Mouse (Mus musculus) gastrocnemius, adult 2 months (tissue): Measurements from ENCODE around the gene Pld6. TPM values are rescaled to one million over a fixed set of nuclear protein-coding genes. Genes with fewer than 3 reads are reported as not detected.

Experiments
- DNase-seq: peaks from one replicate; pipeline ENCODE4 v3.0.0; 2022
- H3K27ac ChIP-seq: fragments of 200-600 bp; 2 replicates; pipeline ENCODE4 v1.8.1; 2022; ENCODE audit warnings: mild to moderate bottlenecking
- H3K4me3 ChIP-seq: fragments of 200-600 bp; 2 replicates; pipeline ENCODE4 v1.8.1; 2022; ENCODE audit warnings: mild to moderate bottlenecking, moderate library complexity
- CTCF ChIP-seq: fragments of 200-600 bp; IDR thresholded peaks from 2 replicates; pipeline ENCODE4 v1.8.1; 2022; ENCODE audit warnings: antibody characterized with exemption, mild to moderate bottlenecking, moderate library complexity
- intact Hi-C: fragments of 180-260 bp; cut with DNase I; formaldehyde crosslinking; loops from one replicate; pipeline ENCODE4 v1.15.1; 2025
- total RNA-seq, 2 experiments: library from RNA; stranded (reverse); gene quantifications; 2 replicates each; pipeline ENCODE4 v1.2.3; 2021

Gene Pld6
- total RNA-seq, 2 experiments from 2014 or later: not detected

DNA sequence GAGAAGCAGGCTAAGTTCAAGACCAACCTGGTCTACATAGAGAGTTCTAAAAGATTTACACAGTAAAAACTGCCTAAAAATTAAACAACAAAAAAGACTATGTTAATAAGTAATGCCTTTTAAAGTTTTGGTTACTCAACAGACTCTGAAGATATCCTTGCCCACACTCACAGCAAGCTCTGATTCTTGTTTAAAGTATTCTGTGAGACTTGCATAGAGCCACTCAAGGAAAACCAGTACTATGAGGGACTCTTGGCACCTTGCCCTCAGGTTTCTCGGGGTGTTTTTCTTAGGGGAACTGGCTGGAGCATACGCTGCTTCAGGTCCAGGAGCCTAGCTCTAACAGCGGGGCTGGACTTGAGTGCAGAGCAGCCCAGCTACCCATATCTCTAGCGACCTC, 8.0 kb downstream of the Pld6 start:
- no peak overlapping the region for H3K4me3 ChIP-seq
- no peak for TF ChIP-seq CTCF
- DNase-seq: no peak
- intact Hi-C loops: no loop called here
- H3K27ac ChIP-seq: no peak overlapping the region

DNA sequence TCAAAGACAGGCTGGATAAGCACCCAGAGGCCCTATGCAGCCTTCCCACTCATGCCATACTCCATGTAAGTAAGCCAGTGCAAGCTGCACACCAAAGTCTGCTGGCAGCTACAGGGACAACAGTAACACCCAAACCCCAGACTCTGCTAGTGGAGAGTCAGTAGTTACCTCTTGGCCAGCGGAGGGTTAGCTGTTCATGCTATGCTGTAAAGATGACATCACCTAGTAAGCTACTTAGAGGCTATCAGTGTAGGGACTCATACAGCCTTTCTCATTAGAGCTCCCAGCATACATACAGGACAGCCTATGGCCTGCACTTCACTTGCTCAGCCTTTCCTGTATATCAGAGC, 8.6 kb downstream of the Pld6 start:
- no peak overlapping the region for H3K4me3 ChIP-seq
- intact Hi-C loops: no loop called here
- no peak overlapping the region for H3K27ac ChIP-seq
- DNase-seq: no peak
- TF ChIP-seq CTCF: no peak

DNA sequence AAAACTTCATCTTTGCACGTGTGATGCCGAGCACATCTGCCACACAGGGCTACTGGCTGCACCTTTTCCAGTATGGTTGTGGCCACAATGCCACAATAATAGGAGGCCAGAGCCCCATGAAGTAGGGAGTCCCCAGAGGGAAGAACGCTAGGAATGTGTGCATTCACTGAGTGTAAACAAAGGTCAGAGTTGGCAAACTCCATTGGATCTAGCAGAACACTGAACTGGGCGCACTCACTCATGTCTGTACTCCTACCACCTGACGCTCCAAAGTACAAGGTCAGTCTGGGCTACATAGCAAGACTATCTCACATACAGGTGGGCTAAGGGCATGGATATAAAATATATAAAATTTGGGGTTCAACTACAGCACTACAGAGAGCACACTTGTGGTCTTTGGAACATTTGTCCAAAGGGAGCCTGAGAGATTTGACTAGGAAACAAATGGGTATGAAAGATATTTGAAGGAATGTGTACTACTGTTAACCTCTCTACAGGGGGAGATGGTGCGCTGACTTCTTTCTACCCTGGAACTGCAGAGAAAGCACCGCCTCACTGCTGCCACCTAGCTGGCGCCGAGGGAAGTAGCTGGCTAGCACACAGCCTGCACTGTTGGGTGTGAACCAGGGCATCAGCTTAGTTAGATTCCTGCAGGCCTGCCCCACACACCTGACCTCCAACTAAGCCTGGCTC, 9.1 kb downstream of the Pld6 start:
- peak; percentile 83 for DNase-seq
- intact Hi-C loops: no loop called here
- Histone ChIP-seq H3K4me3 (no peak overlapping the region), H3K27ac (no peak overlapping the region)
- TF ChIP-seq CTCF: peak; percentile 97

DNA sequence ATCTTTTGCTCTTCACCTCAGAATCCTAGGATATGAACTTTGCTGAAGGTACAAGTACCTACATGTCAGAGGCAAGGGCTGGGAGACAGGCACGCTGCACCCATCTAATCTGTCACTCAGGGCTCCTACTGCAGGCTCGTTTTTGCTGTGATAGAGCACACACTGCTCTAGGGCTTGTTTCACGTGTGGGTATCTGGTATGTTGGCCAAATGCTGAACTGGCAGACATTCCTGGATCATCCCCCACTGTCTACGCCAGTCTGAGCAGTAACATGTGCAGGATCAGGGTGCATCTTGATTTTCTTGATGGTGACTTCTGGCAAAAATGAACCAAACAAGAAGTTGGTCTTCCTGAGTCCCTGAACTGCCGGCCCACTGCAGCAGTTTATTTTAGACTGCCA, 10.2 kb downstream of the Pld6 start:
- no peak for TF ChIP-seq CTCF

DNA sequence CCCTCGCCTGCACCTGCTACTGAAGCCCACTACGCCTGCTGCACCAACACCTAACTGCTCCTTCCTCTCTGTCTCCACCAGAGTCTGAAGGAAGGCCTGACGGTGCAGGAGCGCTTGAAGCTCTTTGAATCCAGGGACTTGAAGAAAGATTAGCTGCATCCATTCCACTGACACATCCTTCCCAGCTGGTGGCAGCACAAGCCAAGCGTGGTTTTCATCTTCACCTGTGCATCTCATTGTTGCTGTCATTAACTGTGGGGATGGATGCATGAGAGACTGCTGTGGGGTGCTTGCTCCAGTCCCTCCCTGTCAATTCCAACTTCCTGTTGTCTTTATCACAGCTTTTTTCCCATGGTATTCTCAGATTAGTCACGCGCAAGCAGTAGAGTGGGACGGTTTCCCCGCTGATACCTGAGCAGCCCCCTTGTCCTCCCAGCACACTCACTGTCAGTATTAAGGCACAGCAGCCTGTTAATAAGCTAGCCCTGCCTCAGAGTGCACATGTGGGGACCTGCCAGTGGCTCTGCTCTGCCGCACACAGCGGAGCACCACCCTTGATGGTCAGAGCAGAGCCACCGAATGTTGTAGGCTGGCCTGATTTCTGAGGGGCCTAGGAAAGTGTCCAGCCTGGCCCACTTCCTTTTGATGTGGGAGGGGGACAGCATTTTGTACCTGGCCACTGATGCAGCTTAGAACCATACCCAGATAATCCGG, 11.9 kb downstream of the Pld6 start:
- no peak for TF ChIP-seq CTCF
- no peak for DNase-seq
- no peak overlapping the region for H3K27ac ChIP-seq
- no peak overlapping the region for H3K4me3 ChIP-seq
- intact Hi-C loops: no loop called here

More for the DNA sequence above, 10.2 kb downstream of the Pld6 start:
- DNase-seq: no peak
- intact Hi-C loops: no loop called here
- no peak overlapping the region for H3K4me3 ChIP-seq
- H3K27ac ChIP-seq: no peak overlapping the region

DNA sequence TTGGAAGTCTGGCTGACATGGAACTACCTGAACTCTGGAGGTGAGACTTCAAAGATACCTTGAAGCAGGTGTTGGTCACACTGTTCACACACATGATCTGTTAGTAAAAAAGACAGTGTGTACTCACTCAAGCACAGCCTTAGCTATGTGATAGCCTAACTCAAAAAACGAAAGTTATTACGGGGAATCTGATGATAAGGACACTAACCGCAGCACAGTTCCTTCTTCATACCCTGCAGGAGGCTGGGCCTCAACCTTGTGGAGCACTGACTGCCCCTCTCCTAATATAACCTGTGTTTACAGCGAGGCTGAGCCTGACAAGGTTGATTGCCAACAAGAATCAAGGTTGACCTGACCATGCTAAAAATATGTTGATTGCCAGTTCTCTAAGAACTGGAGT, 12.9 kb downstream of the Pld6 start:
- no peak for DNase-seq
- no peak overlapping the region for H3K4me3 ChIP-seq
- TF ChIP-seq CTCF: no peak
- intact Hi-C loops: no loop called here
- H3K27ac ChIP-seq: no peak overlapping the region

DNA sequence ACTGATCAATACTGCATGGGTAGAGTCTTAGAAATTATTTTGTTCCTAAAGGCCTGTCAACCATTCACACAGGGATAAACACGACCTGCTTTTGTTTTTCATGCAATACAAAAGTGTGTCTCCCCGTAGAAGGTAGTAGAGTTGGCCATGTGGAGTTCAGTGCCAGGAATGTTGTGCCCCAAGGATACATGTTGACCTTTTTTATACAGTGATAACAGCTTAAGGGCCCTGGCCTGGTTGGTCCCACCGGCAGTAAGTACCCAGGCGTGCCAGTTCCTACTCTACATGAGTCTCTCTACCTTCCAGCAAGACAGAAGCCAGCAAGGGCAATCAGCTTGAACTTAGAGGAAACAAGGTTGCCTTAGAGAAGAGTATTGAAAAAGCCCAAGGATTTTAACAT, 14.5 kb downstream of the Pld6 start:
- Histone ChIP-seq H3K27ac (no peak overlapping the region), H3K4me3 (no peak overlapping the region)
- no peak for TF ChIP-seq CTCF
- no peak for DNase-seq
- intact Hi-C loops: no loop called here

DNA sequence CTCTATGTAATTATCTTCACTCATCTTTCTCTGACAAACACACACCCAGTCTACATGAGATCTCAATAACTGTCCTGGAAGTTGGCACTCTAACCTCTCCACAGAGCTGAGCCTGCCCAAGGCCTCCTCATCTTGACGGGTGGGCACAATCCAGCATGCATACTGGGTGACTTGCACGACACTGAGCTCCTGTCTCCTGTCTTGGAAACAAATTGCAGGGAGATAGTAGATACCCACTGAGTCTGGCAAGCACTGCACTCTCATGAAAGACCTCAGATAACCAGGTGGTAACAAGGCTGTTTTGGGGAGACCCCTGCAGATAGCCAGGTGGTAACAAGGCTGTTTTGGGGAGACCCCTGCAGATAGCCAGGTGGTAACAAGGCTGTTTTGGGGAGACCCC, 15.2 kb downstream of the Pld6 start:
- H3K4me3 ChIP-seq: no peak overlapping the region
- intact Hi-C loops: no loop called here
- DNase-seq: no peak
- TF ChIP-seq CTCF: no peak
- no peak overlapping the region for H3K27ac ChIP-seq

DNA sequence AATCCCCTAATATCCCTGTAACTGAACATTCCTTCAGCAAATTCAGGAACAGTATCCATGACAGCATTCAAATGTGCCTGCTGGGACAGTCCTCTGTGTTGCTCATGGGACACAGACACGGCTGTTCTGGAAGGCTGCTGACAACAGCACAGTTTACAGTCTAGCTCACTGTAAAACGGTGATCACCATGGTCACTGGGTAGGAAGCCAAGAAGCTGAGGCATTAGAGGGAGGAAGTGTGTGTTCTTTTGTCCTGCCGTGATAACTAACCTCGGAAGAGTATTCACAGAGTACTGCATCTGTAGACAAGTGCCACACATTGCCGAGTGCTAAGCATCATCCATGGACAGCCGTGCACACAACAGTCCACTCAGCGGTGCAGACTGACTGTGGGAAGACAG, 16.7 kb downstream of the Pld6 start:
- Histone ChIP-seq H3K27ac (no peak overlapping the region), H3K4me3 (no peak overlapping the region)
- intact Hi-C loops: no loop called here
- no peak for DNase-seq
- TF ChIP-seq CTCF: no peak

DNA sequence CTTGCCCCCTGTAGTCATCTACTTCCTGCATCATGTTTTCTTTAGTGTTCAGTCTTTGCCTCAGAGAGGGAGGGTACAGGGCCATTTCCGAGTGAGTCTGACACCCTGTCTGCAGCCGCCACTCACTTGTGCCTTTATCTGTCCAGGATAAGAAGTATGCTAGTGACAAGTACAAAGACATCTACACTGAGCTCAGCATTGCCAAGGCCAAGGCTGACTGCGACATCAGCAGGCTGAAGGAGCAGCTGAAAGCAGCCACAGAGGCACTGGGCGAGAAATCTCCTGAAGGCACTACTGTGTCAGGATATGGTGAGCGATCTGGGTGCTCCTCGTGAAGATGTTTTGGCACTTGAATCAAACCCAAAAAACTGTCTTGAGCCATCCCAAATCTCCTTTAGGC, 17.7 kb downstream of the Pld6 start:
- intact Hi-C loops: no loop called here
- DNase-seq: no peak
- no peak for TF ChIP-seq CTCF
- H3K27ac ChIP-seq: no peak overlapping the region
- H3K4me3 ChIP-seq: no peak overlapping the region

DNA sequence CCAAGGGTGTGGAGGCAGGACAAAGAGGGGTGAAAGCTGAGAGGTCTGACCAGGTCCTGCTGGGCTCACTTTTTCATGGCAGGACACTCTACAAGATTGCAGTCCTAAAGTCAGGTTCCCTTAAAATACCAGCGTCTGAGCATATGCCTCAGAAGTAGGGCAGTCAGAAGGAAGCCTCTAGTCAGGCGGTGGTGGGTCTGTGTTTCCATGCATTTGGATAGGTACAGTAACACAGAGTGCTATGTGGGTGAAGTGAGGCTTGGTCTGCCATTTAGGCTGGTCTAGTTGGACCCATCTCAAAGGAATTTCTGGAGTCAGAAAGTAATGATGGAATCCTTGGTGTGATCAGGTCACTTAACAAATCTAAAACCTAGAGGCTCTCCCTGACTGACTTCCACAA, 18.1 kb downstream of the Pld6 start:
- TF ChIP-seq CTCF: no peak
- no peak overlapping the region for H3K27ac ChIP-seq
- intact Hi-C loops: no loop called here
- no peak for DNase-seq
- H3K4me3 ChIP-seq: no peak overlapping the region

DNA sequence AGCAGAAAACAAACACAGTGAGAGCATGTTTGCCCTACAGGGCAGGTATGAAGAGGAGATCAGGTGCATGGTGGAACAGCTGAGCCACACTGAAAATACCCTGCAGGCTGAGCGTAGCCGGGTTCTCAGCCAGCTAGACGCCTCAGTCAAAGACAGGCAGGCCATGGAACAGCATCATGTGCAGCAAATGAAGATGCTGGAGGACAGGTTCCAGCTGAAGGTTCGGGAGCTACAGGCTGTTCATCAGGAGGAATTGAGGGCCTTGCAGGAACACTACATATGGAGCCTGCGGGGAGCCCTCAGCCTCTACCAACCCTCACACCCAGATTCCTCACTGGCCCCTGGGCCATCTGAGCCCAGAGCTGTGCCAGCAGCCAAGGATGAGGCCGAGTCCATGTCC, 26.6 kb downstream of the Pld6 start:
- intact Hi-C loops: no loop called here
- no peak for TF ChIP-seq CTCF
- no peak overlapping the region for H3K4me3 ChIP-seq
- DNase-seq: no peak
- no peak overlapping the region for H3K27ac ChIP-seq

DNA sequence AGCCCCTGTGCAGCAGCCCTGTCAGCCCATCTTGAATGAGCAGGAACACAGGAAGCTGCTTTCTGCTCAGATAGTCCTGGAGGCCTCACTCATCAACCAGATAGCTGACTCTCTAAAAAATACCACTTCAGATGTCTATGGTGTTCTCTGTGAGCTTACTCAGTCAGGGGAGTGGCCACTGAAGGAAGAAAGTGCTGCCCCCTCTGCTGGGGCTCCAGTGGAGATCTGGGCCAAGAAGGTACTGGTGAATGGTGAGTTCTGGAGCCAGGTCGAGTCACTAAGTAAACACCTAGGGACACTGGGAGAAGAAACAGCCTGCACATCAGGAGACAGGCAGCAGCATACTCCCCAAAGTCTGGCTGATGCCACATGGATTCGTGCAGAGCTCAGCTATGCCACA, 27.8 kb downstream of the Pld6 start:
- Histone ChIP-seq H3K4me3 (no peak overlapping the region), H3K27ac (peak overlapping the region; percentile 61)
- intact Hi-C loops: no loop called here
- TF ChIP-seq CTCF: no peak
- no peak for DNase-seq

DNA sequence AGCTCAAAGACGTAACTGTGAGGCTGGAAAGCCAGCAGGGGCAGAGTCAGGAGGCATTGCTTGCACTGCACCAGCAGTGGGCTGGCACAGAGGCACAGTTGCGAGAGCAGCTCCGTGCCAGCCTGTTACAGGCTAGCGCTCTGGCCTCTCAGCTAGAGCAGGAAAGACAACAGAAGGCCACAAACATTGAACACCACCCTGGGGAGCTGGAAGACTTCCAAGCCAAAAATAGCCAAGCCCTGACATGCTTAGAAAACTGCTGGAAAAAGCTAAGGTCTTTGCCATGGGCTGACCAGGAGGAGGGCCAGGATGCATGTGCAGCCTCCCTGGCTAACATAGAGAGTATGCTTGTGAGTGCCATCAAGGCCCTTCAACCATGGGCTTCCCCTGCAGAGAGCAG, 28.3 kb downstream of the Pld6 start:
- H3K4me3 ChIP-seq: no peak overlapping the region
- intact Hi-C loops: no loop called here
- peak overlapping the region; percentile 61 for H3K27ac ChIP-seq
- no peak for TF ChIP-seq CTCF
- DNase-seq: peak; percentile 55
